Mouse (Mus musculus) hindbrain, embryonic 12.5 days (tissue): Measurements from ENCODE around the gene Gm3238. TPM values are rescaled to one million over a fixed set of nuclear protein-coding genes. Genes with fewer than 3 reads are reported as not detected.
"Not testable (repeated sequence)": the region's sequence is repeated elsewhere in the genome, so short reads cannot be mapped to it uniquely, and the experiment has no call there.

Experiments
- ATAC-seq: fragments of 200-750 bp; cut with Nextera tagmentation; 2 replicates; pipeline ENCODE4 v1.8.0; 2017; ENCODE audit warnings: moderate TSS enrichment; ENCODE audit not compliant: low FRiP score
- H3K27ac ChIP-seq: fragments of 300-500 bp; sonication (generic); 2 replicates; pipeline ENCODE4 v1.5.1; 2016; ENCODE audit warnings: mild to moderate bottlenecking
- H3K27me3 ChIP-seq: fragments of 300-500 bp; sonication (generic); 2 replicates; pipeline ENCODE4 v1.6.1; 2016; ENCODE audit warnings: mild to moderate bottlenecking
- H3K36me3 ChIP-seq: fragments of 300-500 bp; sonication (generic); 2 replicates; pipeline ENCODE4 v1.6.1; 2016; ENCODE audit warnings: mild to moderate bottlenecking
- H3K4me1 ChIP-seq: fragments of 300-500 bp; sonication (generic); 2 replicates; pipeline ENCODE4 v1.6.1; 2016
- H3K4me2 ChIP-seq: fragments of 300-500 bp; sonication (generic); replicated peaks from 2 replicates; pipeline ENCODE4 v1.6.1; 2016; ENCODE audit warnings: mild to moderate bottlenecking
- H3K4me3 ChIP-seq: fragments of 300-500 bp; sonication (generic); 2 replicates; pipeline ENCODE4 v1.5.1; 2016; ENCODE audit warnings: mild to moderate bottlenecking
- H3K9ac ChIP-seq: fragments of 300-500 bp; sonication (generic); 2 replicates; pipeline ENCODE4 v1.6.1; 2016; ENCODE audit warnings: mild to moderate bottlenecking, moderate library complexity
- H3K9me3 ChIP-seq: fragments of 300-500 bp; sonication (generic); replicated peaks from 2 replicates; pipeline ENCODE4 v1.6.1; 2016; ENCODE audit warnings: mild to moderate bottlenecking
- WGBS: fragments of 180-500 bp; shearing (Covaris S2); methylation state at CpG from one replicate; pipeline ENCODE4 v1.1.7; 2016; 5-methylcytosine and 5-hydroxymethylcytosine counted together
- polyA plus RNA-seq: library from polyadenylated mRNA; unstranded; fragments of >200 nt; fragmentation: Nextera tagmentation; extraction: Ambion mirVana; gene quantifications from 2 replicates; pipeline ENCODE4 v1.2.1, GENCODE M21; 2016

Gene Gm3238
- polyA plus RNA-seq, 1 experiment from 2014 or later, result not detected

DNA sequence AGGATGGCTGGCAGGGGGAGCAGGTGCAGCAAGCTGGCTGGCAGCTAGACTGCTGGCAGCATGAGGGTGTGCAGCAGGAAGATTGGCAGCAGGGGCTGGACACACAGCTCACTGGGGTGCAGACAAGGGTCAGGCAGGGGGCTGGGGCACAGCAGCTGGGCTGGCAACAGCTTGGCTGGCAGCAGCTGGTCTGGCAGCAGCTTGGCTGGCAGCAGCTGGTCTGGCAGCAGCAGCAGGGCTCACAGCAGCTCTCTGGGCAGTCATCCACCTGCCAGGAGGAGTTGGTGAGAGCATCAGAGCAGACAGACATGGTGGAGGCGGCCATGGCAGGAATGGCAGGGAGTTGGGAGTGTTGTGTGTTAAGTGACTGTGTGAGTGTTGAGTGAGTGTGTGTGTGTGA, 16.8 kb upstream of the Gm3238 start, which contains the start of gene Gm7137:
TSS of gene Gm7137 (minus strand) at position 325 of the 400 bp plus-strand sequence.
- not testable (repeated sequence) for H3K36me3 ChIP-seq

DNA sequence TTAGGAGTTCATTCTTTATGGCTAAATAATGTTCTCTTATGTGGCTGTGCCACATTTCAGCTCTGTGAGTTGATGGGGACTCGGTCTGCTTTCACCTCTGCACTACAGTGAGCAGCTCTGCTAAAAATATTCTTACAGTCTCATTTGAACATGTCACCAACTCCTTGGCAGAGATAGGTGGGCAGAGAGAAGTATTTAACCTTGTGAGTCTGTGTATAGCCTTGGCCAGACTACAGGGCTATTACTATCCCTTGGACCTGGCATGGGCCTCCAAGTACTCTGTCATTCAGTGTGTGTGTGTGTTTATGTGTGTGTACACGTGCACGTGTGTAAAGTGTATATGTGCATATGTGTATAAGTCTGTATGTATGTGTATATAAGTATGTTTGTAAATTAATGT, 12.3 kb upstream of the Gm3238 start:
- not testable (repeated sequence) for H3K9ac ChIP-seq, ATAC-seq, H3K9me3 ChIP-seq, H3K4me3 ChIP-seq, H3K27ac ChIP-seq, H3K36me3 ChIP-seq, H3K4me2 ChIP-seq, H3K4me1 ChIP-seq, H3K27me3 ChIP-seq
- WGBS, result 98% methylated on average over 3 of the region's 3 CpGs

More for the DNA sequence above, 16.8 kb upstream of the Gm3238 start, which contains the start of gene Gm7137:
- not testable (repeated sequence) for H3K4me2 ChIP-seq, ATAC-seq, H3K9me3 ChIP-seq, H3K27ac ChIP-seq, H3K4me3 ChIP-seq, H3K4me1 ChIP-seq, H3K9ac ChIP-seq, H3K27me3 ChIP-seq
- 50% methylated on average over 1 of the region's 1 CpGs for WGBS

GRCm38 (mm10) chr10:77782442-77782841, 11.3 kb upstream of the Gm3238 start, which contains the start of gene Gm3250:
Gene Gm3250, minus strand, starts transcription at chr10:77782542.
- H3K36me3 ChIP-seq, ATAC-seq, H3K27me3 ChIP-seq, H3K9ac ChIP-seq, H3K4me3 ChIP-seq, H3K27ac ChIP-seq, H3K9me3 ChIP-seq, H3K4me2 ChIP-seq, H3K4me1 ChIP-seq: not testable (repeated sequence)
- WGBS, result 22% methylated on average over 1 of the region's 1 CpGs

- WGBS, result 20% methylated on average over 1 of the region's 1 CpGs
- not testable (repeated sequence) for H3K4me2 ChIP-seq, H3K27me3 ChIP-seq, H3K9me3 ChIP-seq, H3K4me1 ChIP-seq, H3K27ac ChIP-seq, H3K36me3 ChIP-seq, H3K4me3 ChIP-seq, ATAC-seq, H3K9ac ChIP-seq
Measured at GRCm38 (mm10) chr10:77776844-77777243, 5.7 kb upstream of the Gm3238 start, which contains the start of gene Gm7138. Gene Gm7138, minus strand, starts transcription at chr10:77776944.

GRCm38 (mm10) chr10:77772142-77772541, 1.0 kb upstream of the Gm3238 start:
- not testable (repeated sequence) for H3K4me1 ChIP-seq, H3K36me3 ChIP-seq, H3K27me3 ChIP-seq, ATAC-seq, H3K4me3 ChIP-seq, H3K4me2 ChIP-seq, H3K9ac ChIP-seq, H3K27ac ChIP-seq, H3K9me3 ChIP-seq
- WGBS, result 92% methylated on average over 1 of the region's 3 CpGs

GRCm38 (mm10) chr10:77769727-77770126, 1.4 kb downstream of the Gm3238 start:
- Histone ChIP-seq H3K9ac (no peak overlapping the region), H3K4me3 (no peak overlapping the region), H3K36me3 (no peaks in the 10 kb centered on the region), H3K27me3 (no peaks in the 10 kb centered on the region), H3K9me3 (no peaks in the 10 kb centered on the region), H3K4me2 (no peak overlapping the region), H3K4me1 (no peaks in the 10 kb centered on the region), H3K27ac (no peak overlapping the region)
- ATAC-seq, result no peak
- WGBS, result 98% methylated on average over 1 of the region's 1 CpGs

GRCm38 (mm10) chr10:77759582-77759981, 11.5 kb downstream of the Gm3238 start, which contains the start of gene Gm3233:
Gene Gm3233, minus strand, starts transcription at chr10:77759682.
- not testable (repeated sequence) for H3K27me3 ChIP-seq, H3K9ac ChIP-seq, ATAC-seq, H3K4me2 ChIP-seq, H3K4me1 ChIP-seq, H3K9me3 ChIP-seq, H3K36me3 ChIP-seq, H3K27ac ChIP-seq, H3K4me3 ChIP-seq
- 67% methylated on average over 1 of the region's 1 CpGs for WGBS

DNA sequence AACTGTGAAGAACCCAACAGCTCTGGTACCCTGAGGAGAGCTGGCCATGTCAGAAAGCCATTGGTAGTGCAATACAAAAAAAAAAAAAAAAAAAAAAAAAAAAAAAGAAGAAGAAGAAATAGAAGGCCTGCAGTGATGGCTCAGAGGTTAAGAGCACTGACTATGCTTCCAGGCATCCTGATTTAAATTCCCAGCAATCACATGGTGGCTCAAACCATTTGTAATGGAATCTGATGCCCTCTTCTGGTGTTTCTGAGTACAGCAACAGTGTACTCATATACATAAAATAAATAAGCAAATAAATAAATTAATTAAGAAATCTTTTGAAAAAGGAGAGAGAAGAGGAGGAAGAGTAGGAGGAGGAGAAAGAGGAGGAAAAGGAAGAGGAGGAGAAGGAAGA, 17.7 kb downstream of the Gm3238 start:
- H3K4me2 ChIP-seq, result no peak overlapping the region
- H3K4me1 ChIP-seq, result no peaks in the 10 kb centered on the region

GRCm38 (mm10) chr10:77752312-77752711, 18.8 kb downstream of the Gm3238 start:
- not testable (repeated sequence) for H3K27ac ChIP-seq, H3K4me3 ChIP-seq, H3K36me3 ChIP-seq, H3K9me3 ChIP-seq, H3K4me2 ChIP-seq, H3K9ac ChIP-seq, H3K4me1 ChIP-seq, H3K27me3 ChIP-seq, ATAC-seq
- WGBS, result 66% methylated on average over 3 of the region's 3 CpGs

More for the DNA sequence above, 17.7 kb downstream of the Gm3238 start:
- no peak overlapping the region for H3K4me3 ChIP-seq
- no peak for ATAC-seq
- H3K9ac ChIP-seq, result no peak overlapping the region
- H3K36me3 ChIP-seq, result no peaks in the 10 kb centered on the region
- H3K9me3 ChIP-seq, result no peaks in the 10 kb centered on the region
- no peaks in the 10 kb centered on the region for H3K27me3 ChIP-seq
- no peak overlapping the region for H3K27ac ChIP-seq

DNA sequence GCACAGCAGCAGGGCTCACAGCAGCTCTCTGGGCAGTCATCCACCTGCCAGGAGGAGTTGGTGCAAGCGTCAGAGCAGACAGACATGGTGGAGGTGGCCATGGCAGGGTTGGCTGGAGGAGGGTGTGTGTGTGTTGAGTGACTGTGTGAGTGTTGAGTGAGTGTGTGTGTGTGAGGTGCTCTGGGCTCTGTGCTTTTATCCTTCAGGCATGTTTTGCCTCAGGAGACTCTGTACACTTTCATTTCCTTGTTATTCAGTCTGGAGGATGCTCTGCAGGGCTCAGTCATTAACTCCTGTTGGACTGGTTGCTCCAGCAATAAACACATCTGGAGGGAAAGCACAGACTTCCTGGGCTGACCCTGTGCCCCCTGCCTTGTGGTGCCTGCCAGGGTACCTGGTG, 19.9 kb downstream of the Gm3238 start, which contains the start of gene Gm9736:
TSS of gene Gm9736 (minus strand) at position 101 of the 400 bp plus-strand sequence.
- H3K27me3 ChIP-seq, H3K27ac ChIP-seq, H3K36me3 ChIP-seq, H3K4me2 ChIP-seq, H3K4me1 ChIP-seq, H3K4me3 ChIP-seq, ATAC-seq, H3K9ac ChIP-seq, H3K9me3 ChIP-seq: not testable (repeated sequence)
- WGBS, result 63% methylated on average over 1 of the region's 1 CpGs

DNA sequence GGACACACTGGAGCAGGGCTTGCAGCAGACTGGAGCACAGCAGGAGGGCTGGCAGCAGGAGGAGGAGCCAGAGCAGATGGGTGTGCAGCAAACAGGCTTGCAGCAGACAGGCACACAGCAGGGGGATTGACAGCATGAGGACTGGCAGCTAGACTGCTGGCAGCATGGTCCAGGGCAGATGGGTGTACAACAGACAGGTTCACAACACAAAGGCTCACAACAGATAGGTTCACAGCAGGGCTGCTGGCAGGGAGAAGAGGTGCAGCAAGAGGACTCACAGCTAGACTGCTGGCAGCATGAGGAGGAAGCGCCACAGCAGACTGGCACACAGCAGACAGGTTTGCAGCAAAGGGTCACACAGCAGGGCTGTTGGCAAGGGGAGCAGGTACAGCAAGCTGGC, 20.4 kb downstream of the Gm3238 start:
- not testable (repeated sequence) for H3K4me2 ChIP-seq, H3K4me3 ChIP-seq, H3K27ac ChIP-seq, H3K4me1 ChIP-seq, H3K27me3 ChIP-seq, H3K9me3 ChIP-seq, ATAC-seq, H3K9ac ChIP-seq, H3K36me3 ChIP-seq
- WGBS, result 79% methylated on average over 1 of the region's 1 CpGs

DNA sequence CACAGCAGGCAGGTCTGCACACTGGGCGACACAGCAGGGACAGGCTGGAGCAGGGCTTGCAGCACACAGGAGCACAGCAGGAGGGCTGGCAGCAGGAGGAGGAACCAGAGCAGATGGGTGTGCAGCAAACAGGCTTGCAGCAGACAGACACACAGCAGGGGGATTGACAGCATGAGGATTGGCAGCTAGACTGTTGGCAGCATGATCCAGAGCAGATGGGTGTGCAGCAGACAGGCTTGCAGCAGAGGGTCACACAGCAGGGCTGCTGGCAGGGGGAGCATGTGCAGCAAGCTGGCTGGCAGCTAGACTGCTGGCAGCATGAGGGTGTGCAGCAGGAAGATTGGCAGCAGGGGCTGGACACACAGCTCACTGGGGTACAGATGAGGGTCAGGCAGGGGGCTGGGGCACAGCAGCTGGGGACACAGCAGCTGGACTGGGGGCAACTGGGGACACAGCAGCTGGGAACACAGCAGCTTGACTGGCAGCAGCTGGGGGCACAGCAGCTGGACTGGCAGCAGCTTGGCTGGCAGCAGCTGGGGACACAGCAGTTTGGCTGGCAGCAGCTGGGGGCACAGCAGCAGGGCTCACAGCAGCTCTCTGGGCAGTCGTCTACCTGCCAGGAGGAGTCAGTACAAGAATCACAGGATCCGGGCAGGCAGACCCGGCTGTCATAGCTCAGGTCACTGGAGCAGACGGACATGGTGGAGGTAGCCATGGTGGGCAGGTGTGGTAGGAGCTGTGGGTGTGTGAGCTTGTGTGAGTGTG, 29.0 kb downstream of the Gm3238 start, which contains the start of gene Gm18596:
TSS of gene Gm18596 (minus strand) at position 715 of the 765 bp plus-strand sequence.
- 35% methylated on average over 5 of the region's 5 CpGs for WGBS
- ATAC-seq, result not testable (repeated sequence)

DNA sequence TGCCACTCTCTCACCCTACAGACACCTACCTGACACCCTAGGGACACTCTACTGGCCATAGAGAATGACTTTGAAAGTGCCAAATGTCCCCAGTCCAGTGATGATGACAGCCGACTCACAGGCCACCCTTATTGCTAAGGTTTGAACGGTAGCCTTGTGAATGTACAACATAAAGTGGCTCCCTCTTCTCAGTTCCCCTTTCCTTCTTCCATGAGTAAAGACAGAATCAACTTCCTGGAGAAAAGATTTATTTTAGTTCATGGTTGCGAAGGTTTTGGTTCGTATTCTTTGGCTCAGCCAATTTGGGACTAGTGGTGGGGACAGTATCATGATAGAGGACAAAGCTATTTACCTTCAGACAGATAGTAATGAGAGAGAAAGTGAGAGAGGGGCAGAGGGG, 32.2 kb downstream of the Gm3238 start:
- Histone ChIP-seq H3K4me1 (peaks cover 6% of the 10 kb centered on the region; the same call in 1 of the 2 replicates), H3K4me3 (no peak overlapping the region), H3K9me3 (peaks cover 6% of the 10 kb centered on the region; the same call in 1 of the 2 replicates), H3K27me3 (no peaks in the 10 kb centered on the region), H3K36me3 (no peaks in the 10 kb centered on the region), H3K9ac (no peak overlapping the region), H3K4me2 (no peak overlapping the region), H3K27ac (no peak overlapping the region)
- WGBS, result 92% methylated on average over 4 of the region's 4 CpGs
- ATAC-seq, result no peak

More for the DNA sequence above, 29.0 kb downstream of the Gm3238 start, which contains the start of gene Gm18596:
- H3K9me3 ChIP-seq, H3K36me3 ChIP-seq, H3K4me1 ChIP-seq, H3K4me2 ChIP-seq, H3K4me3 ChIP-seq, H3K27me3 ChIP-seq, H3K9ac ChIP-seq, H3K27ac ChIP-seq: not testable (repeated sequence)
